Mouse (Mus musculus) liver, adult 2 months (tissue): ENCODE data around the gene Usp48. TPM values are rescaled to one million over a fixed set of nuclear protein-coding genes. Genes with fewer than 3 reads are reported as not detected.

Source experiments
- DNase-seq: peaks from one replicate; pipeline ENCODE4 v3.0.0-alpha.2; 2011; ENCODE audit warnings: low read depth, low spot score; ENCODE audit errors: extremely low read depth
- H3K27ac ChIP-seq: fragments of 200-500 bp; replicated peaks from 2 replicates; pipeline ENCODE4 v1.5.1; 2012; ENCODE audit warnings: low read depth, mild to moderate bottlenecking, control low read depth, inconsistent platforms, low read length; ENCODE audit not compliant: insufficient read depth
- H3K27me3 ChIP-seq: fragments of 200-500 bp; 2 replicates; pipeline ENCODE4 v1.6.1; 2012; ENCODE audit warnings: mild to moderate bottlenecking, moderate library complexity, low read length, inconsistent platforms; ENCODE audit not compliant: control insufficient read depth, insufficient read depth
- H3K36me3 ChIP-seq: fragments of 200-500 bp; 2 replicates; pipeline ENCODE4 v1.6.1; 2012; ENCODE audit warnings: low read length, inconsistent platforms; ENCODE audit not compliant: control insufficient read depth, insufficient read depth
- H3K4me1 ChIP-seq: fragments of 200-500 bp; 2 replicates; pipeline ENCODE4 v1.6.1; 2011; ENCODE audit warnings: low read length; ENCODE audit not compliant: control insufficient read depth, insufficient read depth
- H3K4me3 ChIP-seq: fragments of 200-500 bp; 2 replicates; pipeline ENCODE4 v1.5.1; 2011; ENCODE audit warnings: low read depth, mild to moderate bottlenecking, control low read depth, low read length, moderate library complexity; ENCODE audit not compliant: insufficient read depth
- H3K79me2 ChIP-seq: fragments of 200-500 bp; 2 replicates; pipeline ENCODE4 v1.6.1; 2012; ENCODE audit warnings: inconsistent platforms, mild to moderate bottlenecking, low read length, moderate library complexity; ENCODE audit not compliant: control insufficient read depth, insufficient read depth
- H3K9ac ChIP-seq: fragments of 200-500 bp; 2 replicates; pipeline ENCODE4 v1.6.1; 2012; ENCODE audit warnings: low read depth, mild to moderate bottlenecking, control low read depth, inconsistent platforms, low read length
- CTCF ChIP-seq: fragments of 200-500 bp; IDR thresholded peaks from 2 replicates; pipeline ENCODE4 v1.5.1; 2011; ENCODE audit warnings: low read depth, low read length, control low read depth
- POLR2A ChIP-seq: fragments of 200-500 bp; IDR thresholded peaks from 2 replicates; pipeline ENCODE4 v1.6.1; 2011; ENCODE audit warnings: low read length, control low read depth; ENCODE audit not compliant: insufficient read depth; ENCODE audit errors: extremely low read depth
- WGBS: fragments of 180-500 bp; shearing (Covaris S2); methylation state at CpG from one replicate; pipeline ENCODE4 v1.1.7; 2018; 5-methylcytosine and 5-hydroxymethylcytosine counted together
- polyA plus RNA-seq: library from polyadenylated mRNA; depleted of rRNA; stranded (reverse); fragments of >200 nt; gene quantifications from 2 replicates; pipeline ENCODE4 v1.2.3, GENCODE M21; 2012
- total RNA-seq: library from RNA; depleted of rRNA; stranded (reverse); fragments of >200 nt; gene quantifications from 2 replicates; pipeline ENCODE4 v1.2.3, GENCODE M21; 2014

Gene Usp48
- total and polyA plus RNA-seq, 2 experiments: 19.6 to 21.8 TPM

- WGBS: 24% methylated on average over 5 of the region's 5 CpGs
- no peaks in the 10 kb centered on the region for H3K27me3 ChIP-seq
- no peak overlapping the region for H3K4me3 ChIP-seq
- TF ChIP-seq POLR2A (no peak), CTCF (no peak)
- peak; percentile 73 for DNase-seq
- no peaks in the 10 kb centered on the region for H3K79me2 ChIP-seq
- H3K9ac ChIP-seq: no peak overlapping the region
- peaks cover 13% of the 10 kb centered on the region for H3K4me1 ChIP-seq
- peaks cover 56% of the 10 kb centered on the region for H3K36me3 ChIP-seq
- H3K27ac ChIP-seq: no peak overlapping the region; the same call in 1 of the 2 replicates
These were observed 57.4 kb downstream of the Usp48 start for GRCm38 (mm10) chr4:137650912-137651311.

GRCm38 (mm10) chr4:137652835-137653346, 59.3 kb downstream of the Usp48 start:
- Histone ChIP-seq H3K4me3 (no peak overlapping the region), H3K9ac (no peak overlapping the region), H3K79me2 (no peaks in the 10 kb centered on the region), H3K4me1 (peaks cover 13% of the 10 kb centered on the region), H3K27ac (no peak overlapping the region), H3K27me3 (no peaks in the 10 kb centered on the region), H3K36me3 (peaks cover 55% of the 10 kb centered on the region)
- WGBS: 48% methylated on average over 5 of the region's 5 CpGs
- no peak for TF ChIP-seq POLR2A
- TF ChIP-seq CTCF: no peak
- DNase-seq: peak; percentile 53

- H3K36me3 ChIP-seq: peaks cover 42% of the 10 kb centered on the region
These were observed 61.9 kb downstream of the Usp48 start for GRCm38 (mm10) chr4:137655241-137656031.

GRCm38 (mm10) chr4:137657674-137658073, 64.1 kb downstream of the Usp48 start:
- H3K27me3 ChIP-seq: no peaks in the 10 kb centered on the region
- no peaks in the 10 kb centered on the region for H3K79me2 ChIP-seq
- DNase-seq: no peak
- H3K36me3 ChIP-seq: peaks cover 30% of the 10 kb centered on the region
- H3K4me1 ChIP-seq: peaks cover 6% of the 10 kb centered on the region
- no peak for TF ChIP-seq CTCF
- WGBS: 91% methylated on average over 8 of the region's 8 CpGs
- no peak overlapping the region for H3K9ac ChIP-seq
- H3K4me3 ChIP-seq: no peak overlapping the region
- no peak overlapping the region for H3K27ac ChIP-seq

More at GRCm38 (mm10) chr4:137655241-137656031, 61.9 kb downstream of the Usp48 start:
- Histone ChIP-seq H3K4me3 (no peak overlapping the region), H3K27ac (no peak overlapping the region), H3K79me2 (no peaks in the 10 kb centered on the region), H3K4me1 (peaks cover 10% of the 10 kb centered on the region), H3K27me3 (no peaks in the 10 kb centered on the region), H3K9ac (no peak overlapping the region)
- DNase-seq: no peak
- TF ChIP-seq CTCF: no peak
- no peak for TF ChIP-seq POLR2A
- WGBS: 91% methylated on average over 18 of the region's 18 CpGs

- H3K9ac ChIP-seq: no peak overlapping the region
- 78% methylated on average over 4 of the region's 4 CpGs for WGBS
- no peak for DNase-seq
- no peaks in the 10 kb centered on the region for H3K4me1 ChIP-seq
- no peak overlapping the region for H3K27ac ChIP-seq
- H3K79me2 ChIP-seq: no peaks in the 10 kb centered on the region
- no peak overlapping the region for H3K4me3 ChIP-seq
- peaks cover 18% of the 10 kb centered on the region for H3K36me3 ChIP-seq
- peaks cover 7% of the 10 kb centered on the region for H3K27me3 ChIP-seq
- no peak for TF ChIP-seq CTCF
- TF ChIP-seq POLR2A: no peak
These were observed 66.0 kb downstream of the Usp48 start for GRCm38 (mm10) chr4:137659541-137659940.

GRCm38 (mm10) chr4:137660364-137661077, 67.0 kb downstream of the Usp48 start:
- Histone ChIP-seq H3K4me3 (no peak overlapping the region), H3K9ac (no peak overlapping the region), H3K4me1 (no peaks in the 10 kb centered on the region), H3K27me3 (peaks cover 13% of the 10 kb centered on the region), H3K79me2 (no peaks in the 10 kb centered on the region), H3K36me3 (peaks cover 12% of the 10 kb centered on the region; the same call in 1 of the 2 replicates), H3K27ac (no peak overlapping the region)
- WGBS: 72% methylated on average over 10 of the region's 10 CpGs
- DNase-seq: no peak
- TF ChIP-seq POLR2A (no peak), CTCF (no peak)
